9 mouse cellular contexts compared by ENCODE assay signal in genomic region chr15:80088637-80089036, GRCm38 (mm10). TPM values are rescaled to one million over a fixed set of nuclear protein-coding genes. Genes with fewer than 3 reads are reported as not detected.
DNase-seq lines count a peak whose midpoint lies in the region; ATAC-seq and TF ChIP-seq lines count a peak whose summit lies in the region.
"Had no signal": no experiment of that assay in that cellular context is flagged by ENCODE, and none has a peak within 500 bp of the region (broad histone marks: within the 10 kb centered on the region; RNA-seq: fewer than 3 reads in every experiment).

No protein-coding gene starts in this region.

- H3K27me3 ChIP-seq in midbrain, embryonic 14.5 days (ENCODE audit: control insufficient read depth, insufficient read depth, low read length), result no peaks in the 10 kb centered on the region; the same call in 1 of the 2 replicates
- no peaks in the 10 kb centered on the region for H3K27me3 ChIP-seq in midbrain, embryonic 15.5 days (replicated peaks)
- H3K27me3 ChIP-seq in forebrain, postnatal 0 days (ENCODE audit: insufficient read depth, low read length), result no peaks in the 10 kb centered on the region
- H3K27me3 ChIP-seq in limb, embryonic 14.5 days (ENCODE audit: control insufficient read depth, insufficient read depth, low read length), result peaks cover 28% of the 10 kb centered on the region

- H3K9me3 ChIP-seq in midbrain, embryonic 14.5 days (ENCODE audit: control insufficient read depth, low read length), result no peaks in the 10 kb centered on the region
- H3K9me3 ChIP-seq in midbrain, embryonic 15.5 days, result no peaks in the 10 kb centered on the region
- no peaks in the 10 kb centered on the region for H3K9me3 ChIP-seq in forebrain, postnatal 0 days (ENCODE audit: low read length)
- no peaks in the 10 kb centered on the region for H3K9me3 ChIP-seq in limb, embryonic 14.5 days (ENCODE audit: control insufficient read depth, low read length)
- H3K9me3 ChIP-seq: heart, embryonic 13.5 days had no signal

- no peak for ATAC-seq in midbrain, embryonic 14.5 days (ENCODE audit: low FRiP score, low TSS enrichment)
- ATAC-seq in midbrain, embryonic 15.5 days (replicated peaks), result no peak
- ATAC-seq in forebrain, postnatal 0 days, result peak; percentile 54
- ATAC-seq in inflammation-experienced regulatory T-cells, adult 6 months, result peak; percentile 86
- no peak for ATAC-seq in limb, embryonic 14.5 days (ENCODE audit: low FRiP score, low read depth)

- no peak for TF ChIP-seq POLR2A in limb, embryonic 14.5 days (IDR thresholded peaks at IDR 0.05; ENCODE audit: borderline replicate concordance, extremely low read depth, insufficient read depth, insufficient read length)
- TF ChIP-seq POLR2A in olfactory bulb, adult 2 months (IDR thresholded peaks at IDR 0.05; ENCODE audit: insufficient read depth, low read depth, low read length), result no peak

- peaks cover 8% of the 10 kb centered on the region; the same call in 1 of the 2 replicates for H3K4me1 ChIP-seq in midbrain, embryonic 14.5 days (ENCODE audit: control insufficient read depth, insufficient read depth, low read length)
- H3K4me1 ChIP-seq in midbrain, embryonic 15.5 days, result peaks cover 26% of the 10 kb centered on the region
- H3K4me1 ChIP-seq in forebrain, postnatal 0 days (ENCODE audit: insufficient read depth), result peaks cover 16% of the 10 kb centered on the region
- peaks cover 6% of the 10 kb centered on the region for H3K4me1 ChIP-seq in limb, embryonic 14.5 days (ENCODE audit: control insufficient read depth, insufficient read depth, low read length)
- peaks cover 19% of the 10 kb centered on the region for H3K4me1 ChIP-seq in olfactory bulb, adult 2 months (ENCODE audit: control insufficient read depth, insufficient read depth, low read length)

- DNase-seq in midbrain, embryonic 14.5 days, result peak; percentile 96
- DNase-seq in c-Kit-positive CD71-negative TER-119-negative erythroid progenitor cells, embryonic 14.5 days (ENCODE audit: low read depth), result peak; percentile 95
- peak; percentile 96 for DNase-seq in forebrain, postnatal 0 days
- peak; percentile 93 for DNase-seq in limb, embryonic 14.5 days (ENCODE audit: low spot score)
- peak; percentile 71 to 82 for DNase-seq in thymus, adult 18-20 months

- H3K36me3 ChIP-seq in midbrain, embryonic 14.5 days (ENCODE audit: control insufficient read depth, insufficient read depth, low read length), result no peaks in the 10 kb centered on the region
- H3K36me3 ChIP-seq in midbrain, embryonic 15.5 days (replicated peaks), result no peaks in the 10 kb centered on the region
- no peaks in the 10 kb centered on the region for H3K36me3 ChIP-seq in forebrain, postnatal 0 days (ENCODE audit: insufficient read depth)
- H3K36me3 ChIP-seq in limb, embryonic 14.5 days (ENCODE audit: control insufficient read depth, insufficient read depth, low read length), result no peaks in the 10 kb centered on the region
- H3K36me3 ChIP-seq: heart, embryonic 13.5 days had no signal

- no peak overlapping the region for H3K9ac ChIP-seq in midbrain, embryonic 14.5 days (replicated peaks; ENCODE audit: low read length)
- no peak overlapping the region for H3K9ac ChIP-seq in midbrain, embryonic 15.5 days
- H3K9ac ChIP-seq in forebrain, postnatal 0 days, result no peak overlapping the region
- H3K9ac ChIP-seq in limb, embryonic 14.5 days (ENCODE audit: low read depth, low read length, severe bottlenecking), result no peak overlapping the region
- H3K9ac ChIP-seq: heart, embryonic 13.5 days had no signal

- H3K4me2 ChIP-seq in midbrain, embryonic 14.5 days (ENCODE audit: low read length), result no peak overlapping the region
- no peak overlapping the region for H3K4me2 ChIP-seq in midbrain, embryonic 15.5 days
- H3K4me2 ChIP-seq in forebrain, postnatal 0 days (ENCODE audit: low read depth), result no peak overlapping the region
- no peak overlapping the region for H3K4me2 ChIP-seq in limb, embryonic 14.5 days (replicated peaks; ENCODE audit: low read depth, low read length, severe bottlenecking)
- H3K4me2 ChIP-seq: heart, embryonic 13.5 days had no signal

- WGBS in midbrain, embryonic 14.5 days, result 39% methylated on average over 4 of the region's 4 CpGs
- 29% methylated on average over 4 of the region's 4 CpGs for WGBS in midbrain, embryonic 15.5 days
- WGBS in forebrain, postnatal 0 days, result 37% methylated on average over 4 of the region's 4 CpGs
- 25% methylated on average over 4 of the region's 4 CpGs for WGBS in limb, embryonic 14.5 days
- 26% methylated on average over 4 of the region's 4 CpGs for WGBS in olfactory bulb, adult 2 months

- no peak overlapping the region for H3K27ac ChIP-seq in midbrain, embryonic 14.5 days (replicated peaks; ENCODE audit: low read depth, low read length)
- H3K27ac ChIP-seq in midbrain, embryonic 15.5 days, result no peak overlapping the region
- H3K27ac ChIP-seq in forebrain, postnatal 0 days (ENCODE audit: low read depth, low read length), result no peak overlapping the region
- H3K27ac ChIP-seq in limb, embryonic 14.5 days (replicated peaks; ENCODE audit: low read depth, low read length), result no peak overlapping the region
- H3K27ac ChIP-seq in olfactory bulb, adult 2 months (ENCODE audit: insufficient read depth, low read depth, low read length), result no peak overlapping the region
- H3K27ac ChIP-seq: heart, embryonic 13.5 days had no signal

- peak; percentile 94 for TF ChIP-seq CTCF in forebrain, postnatal 0 days (IDR thresholded peaks at IDR 0.05; ENCODE audit: low read depth)
- peak; percentile 53; the same call in 1 of the 2 replicates for TF ChIP-seq CTCF in olfactory bulb, adult 2 months (IDR thresholded peaks at IDR 0.05; ENCODE audit: insufficient read depth, low read depth, low read length)

- H3K4me3 ChIP-seq in midbrain, embryonic 14.5 days (replicated peaks; ENCODE audit: low read depth, low read length), result no peak overlapping the region
- H3K4me3 ChIP-seq in midbrain, embryonic 15.5 days, result no peak overlapping the region
- H3K4me3 ChIP-seq in forebrain, postnatal 0 days (ENCODE audit: low read depth, low read length), result no peak overlapping the region
- no peak overlapping the region for H3K4me3 ChIP-seq in limb, embryonic 14.5 days (replicated peaks; ENCODE audit: low read length)
- H3K4me3 ChIP-seq in olfactory bulb, adult 2 months (ENCODE audit: insufficient read depth, low read depth, low read length), result no peak overlapping the region
- H3K4me3 ChIP-seq: heart, embryonic 13.5 days had no signal

RNA-seq across cellular contexts. Expression of gene Syngr1, which starts 2.5 kb away (rescaled TPM):
- polyA plus RNA-seq in midbrain, embryonic 14.5 days (2014; fragmentation: Nextera tagmentation; extraction: Ambion mirVana), result 26.3 and 39.4 TPM in 2 replicates
- polyA plus RNA-seq in midbrain, embryonic 15.5 days (2015; fragmentation: Nextera tagmentation; extraction: Ambion mirVana), result 61.4 and 62.1 TPM in 2 replicates
- total RNA-seq in forebrain, postnatal 0 days (2014; rRNA removed), result 113 and 127 TPM in 2 replicates
- 58.6 and 69.0 TPM in 2 replicates for polyA plus RNA-seq in forebrain, postnatal 0 days (2015; fragmentation: Nextera tagmentation; extraction: Ambion mirVana)
- polyA plus RNA-seq in inflammation-experienced regulatory T-cells, adult 6 months (2017; shearing (Covaris generic)), result 1 to 10 TPM in 1 of 3 experiments, under 1 TPM in 1, not detected in 1; 0.77 to 1.7 TPM
- polyA plus RNA-seq in limb, embryonic 14.5 days (2012; rRNA removed), result 10.8 and 11.0 TPM in 2 replicates
- 8.3 and 11.5 TPM in 2 replicates for polyA plus RNA-seq in limb, embryonic 14.5 days (2014; fragmentation: Nextera tagmentation; extraction: Ambion mirVana)
- 72.7 TPM in 1 of 2 replicates, not detected in the other for polyA plus RNA-seq in olfactory bulb, adult 2 months (2012; ENCODE audit: insufficient read depth, insufficient read length, low replicate concordance, missing spikeins)

RNA-seq across cellular contexts. Expression of gene Rpl3, which starts 3.0 kb away (rescaled TPM):
- 681 and 724 TPM in 2 replicates for polyA plus RNA-seq in midbrain, embryonic 14.5 days (2014; fragmentation: Nextera tagmentation; extraction: Ambion mirVana)
- polyA plus RNA-seq in midbrain, embryonic 15.5 days (2015; fragmentation: Nextera tagmentation; extraction: Ambion mirVana), result 522 and 525 TPM in 2 replicates
- total RNA-seq in forebrain, postnatal 0 days (2014; rRNA removed), result 804 and 1,069 TPM in 2 replicates
- 578 and 651 TPM in 2 replicates for polyA plus RNA-seq in forebrain, postnatal 0 days (2015; fragmentation: Nextera tagmentation; extraction: Ambion mirVana)
- 1,000 to 10,000 TPM; 2,844 to 4,969 (median 3,861) TPM for polyA plus RNA-seq in inflammation-experienced regulatory T-cells, adult 6 months (2017; shearing (Covaris generic))
- polyA plus RNA-seq in limb, embryonic 14.5 days (2012; rRNA removed), result 1,074 and 1,569 TPM in 2 replicates
- 1,384 and 1,387 TPM in 2 replicates for polyA plus RNA-seq in limb, embryonic 14.5 days (2014; fragmentation: Nextera tagmentation; extraction: Ambion mirVana)
- 3,528 TPM in 1 of 2 replicates, not detected in the other for polyA plus RNA-seq in olfactory bulb, adult 2 months (2012; ENCODE audit: insufficient read depth, insufficient read length, low replicate concordance, missing spikeins)

RNA-seq across cellular contexts. Expression of gene Tab1, which starts 44.3 kb away (rescaled TPM):
- polyA plus RNA-seq in midbrain, embryonic 14.5 days (2014; fragmentation: Nextera tagmentation; extraction: Ambion mirVana), result 37.9 and 42.5 TPM in 2 replicates
- polyA plus RNA-seq in midbrain, embryonic 15.5 days (2015; fragmentation: Nextera tagmentation; extraction: Ambion mirVana), result 42.5 and 43.5 TPM in 2 replicates
- total RNA-seq in forebrain, postnatal 0 days (2014; rRNA removed), result 48.8 and 52.1 TPM in 2 replicates
- polyA plus RNA-seq in forebrain, postnatal 0 days (2015; fragmentation: Nextera tagmentation; extraction: Ambion mirVana), result 21.6 and 25.7 TPM in 2 replicates
- polyA plus RNA-seq in inflammation-experienced regulatory T-cells, adult 6 months (2017; shearing (Covaris generic)), result 10 to 100 TPM; 12.2 to 15.9 (median 12.3) TPM
- 43.1 and 56.5 TPM in 2 replicates for polyA plus RNA-seq in limb, embryonic 14.5 days (2012; rRNA removed)
- polyA plus RNA-seq in limb, embryonic 14.5 days (2014; fragmentation: Nextera tagmentation; extraction: Ambion mirVana), result 34.6 and 39.4 TPM in 2 replicates
- not detected in 2 replicates for polyA plus RNA-seq in olfactory bulb, adult 2 months (2012; ENCODE audit: insufficient read depth, insufficient read length, low replicate concordance, missing spikeins)

Comparison
In these comparisons a context has a peak if more than half of its experiments do, and no peak if none do; other contexts are left out.
1. ATAC-seq: peak in forebrain, postnatal 0 days (single experiment) and inflammation-experienced regulatory T-cells, adult 6 months (single experiment); none in midbrain, embryonic 14.5 days (single experiment), midbrain, embryonic 15.5 days (single experiment) and limb, embryonic 14.5 days (single experiment).
2. Peak in every context shown above with its lines, with median percentiles within 50 percentile points of each other: DNase-seq.